Mouse (Mus musculus) stomach, postnatal 0 days (tissue): ENCODE results near the gene Grap2.

Experiments
- CTCF ChIP-seq: IDR thresholded peaks from 2 replicates; pipeline ENCODE4 v1.5.1; 2016; ENCODE audit warnings: antibody characterized with exemption, low read depth, mild to moderate bottlenecking, moderate library complexity
- EP300 ChIP-seq: optimal IDR thresholded peaks from 2 replicates; pipeline ENCODE3; 2016; ENCODE audit warnings: antibody characterized with exemption

DNA sequence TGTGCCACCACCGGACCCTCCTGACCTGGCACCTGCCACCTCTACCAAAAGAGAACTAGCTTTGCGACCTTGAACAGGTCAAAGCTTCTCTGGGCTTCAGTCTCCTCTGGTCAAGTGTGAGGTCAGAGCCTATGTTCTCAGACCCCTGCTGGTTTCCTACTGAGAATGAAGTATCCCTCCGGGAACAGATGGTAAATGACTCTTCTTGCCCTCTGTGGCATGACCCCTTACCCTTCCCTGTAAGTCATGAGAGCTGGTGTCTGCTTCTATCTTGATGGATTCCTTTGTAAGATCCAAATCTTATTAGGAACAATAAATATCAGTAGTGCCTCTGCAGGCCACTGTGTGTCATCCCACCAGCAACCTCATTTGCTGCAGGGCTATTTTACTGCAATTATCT, 6.7 kb downstream of the Grap2 start:
- TF ChIP-seq CTCF (no peak; the same call in 1 of the 2 replicates), EP300 (no peak)
